Mouse (Mus musculus) naive thymus-derived CD4-positive, alpha-beta T cell, adult 2 months (primary cell): ENCODE data around the gene Crim1.

Source experiments
- DNase-seq: peaks from one replicate; pipeline ENCODE4 v3.0.0-alpha.2; 2011; ENCODE audit warnings: low read depth

The Crim1 gene

GRCm38 (mm10) chr17:78327187-78327586, 127.1 kb downstream of the Crim1 start:
- DNase-seq = no peak

DNA sequence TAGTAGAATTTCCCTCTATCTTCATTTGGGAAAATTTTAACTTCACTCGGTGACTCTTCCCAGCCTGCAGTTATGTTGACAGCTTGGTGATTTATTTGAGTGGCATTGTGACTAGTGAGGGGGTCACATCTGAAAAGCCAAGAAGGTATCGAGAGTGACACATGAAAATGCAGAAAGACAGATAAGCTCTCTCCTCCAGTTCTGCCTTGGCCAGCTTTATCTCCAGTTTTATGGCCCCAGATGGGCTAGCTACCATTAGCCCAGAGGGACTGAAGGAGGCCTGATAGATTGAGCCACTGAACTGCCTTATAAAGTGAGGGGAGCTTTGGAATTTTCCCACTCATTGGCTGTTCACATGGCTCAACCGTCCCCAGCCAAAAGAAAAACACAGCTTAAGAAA, 128.2 kb downstream of the Crim1 start:
- no peak for DNase-seq

GRCm38 (mm10) chr17:78331438-78331837, 131.4 kb downstream of the Crim1 start:
- DNase-seq = no peak

- DNase-seq = no peak
These were observed 133.2 kb downstream of the Crim1 start for GRCm38 (mm10) chr17:78333275-78333674.

DNA sequence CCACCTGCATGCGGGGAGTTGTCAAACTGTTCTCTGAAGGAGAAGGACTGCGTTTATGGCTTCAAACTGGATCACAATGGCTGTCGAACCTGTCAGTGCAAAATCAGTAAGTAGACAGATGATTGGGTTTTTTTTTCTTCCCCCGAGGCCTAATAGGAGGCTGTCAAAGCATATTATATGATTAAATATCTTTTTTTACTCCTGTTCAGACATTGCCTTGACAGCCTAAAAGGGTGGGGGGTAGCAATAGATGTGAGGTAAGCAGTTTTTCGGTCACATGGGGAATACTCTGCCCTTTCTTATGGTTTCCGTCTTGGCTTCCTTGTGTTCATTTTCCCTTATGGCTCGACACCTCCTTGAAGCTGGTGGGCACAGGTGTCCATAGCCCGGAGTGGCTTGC, 135.2 kb downstream of the Crim1 start:
- DNase-seq = no peak

GRCm38 (mm10) chr17:78343688-78344087, 143.6 kb downstream of the Crim1 start:
- no peak for DNase-seq

- no peak for DNase-seq
These were observed 147.2 kb downstream of the Crim1 start for GRCm38 (mm10) chr17:78347111-78347801.

GRCm38 (mm10) chr17:78351676-78352499, 151.8 kb downstream of the Crim1 start:
- peak; percentile 89 for DNase-seq

- peak; percentile 80 for DNase-seq
These were observed 152.4 kb downstream of the Crim1 start for GRCm38 (mm10) chr17:78352500-78352855.

DNA sequence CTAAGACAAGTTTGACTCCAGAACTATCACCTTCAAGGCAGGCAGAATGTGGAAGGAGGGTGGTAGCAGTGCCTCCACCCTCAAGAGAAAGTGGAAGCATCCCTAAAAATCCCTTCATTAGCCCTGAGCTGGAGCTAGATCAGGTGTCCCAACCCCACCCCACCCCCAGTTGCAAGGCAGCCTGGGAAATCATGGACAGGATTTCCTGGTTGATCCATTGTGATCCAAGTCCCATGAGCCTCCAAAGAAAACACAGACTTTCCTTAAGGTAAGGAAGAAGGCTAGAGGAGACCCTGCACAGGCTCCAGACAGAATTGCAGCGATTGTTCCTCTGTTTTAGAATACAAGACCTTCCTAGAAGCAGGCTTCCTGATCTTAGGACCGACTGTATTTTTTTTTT, 154.4 kb downstream of the Crim1 start:
- no peak for DNase-seq

DNA sequence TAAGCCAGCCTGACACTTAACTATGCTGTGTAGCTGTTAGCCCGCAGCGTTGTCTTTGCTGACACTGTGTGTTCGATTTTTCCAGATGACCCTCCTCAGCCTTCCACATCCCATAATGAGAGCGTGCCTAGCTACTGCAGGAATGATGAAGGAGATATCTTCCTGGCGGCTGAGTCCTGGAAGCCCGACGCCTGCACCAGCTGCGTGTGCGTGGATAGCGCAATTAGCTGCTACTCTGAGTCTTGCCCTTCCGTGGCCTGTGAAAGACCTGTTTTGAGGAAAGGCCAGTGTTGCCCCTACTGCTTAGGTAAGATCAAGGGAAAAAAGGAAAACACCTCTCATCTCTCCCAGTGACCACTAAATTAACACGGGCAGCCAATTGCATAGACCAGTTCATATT, 154.8 kb downstream of the Crim1 start:
- DNase-seq = no peak

DNA sequence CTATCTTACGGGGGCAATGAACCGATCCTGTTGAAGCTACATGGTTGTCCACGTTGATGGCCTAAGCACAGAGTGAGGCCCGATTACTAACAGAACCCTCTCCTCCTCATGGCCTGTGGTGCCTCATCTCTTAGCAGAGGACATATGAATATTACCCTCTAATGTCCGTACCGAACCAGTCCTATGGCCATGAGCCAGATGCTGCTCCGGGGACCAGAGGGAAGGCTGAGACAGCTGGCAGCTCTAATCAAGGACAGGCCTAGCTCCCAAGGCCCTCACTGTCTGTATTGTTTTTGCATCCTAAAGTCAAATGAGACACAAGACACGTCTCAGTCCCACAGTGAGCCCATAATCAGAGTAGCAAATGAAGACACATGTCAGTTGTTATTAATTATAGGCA, 155.6 kb downstream of the Crim1 start:
- DNase-seq = no peak

- DNase-seq = no peak
These were observed 157.7 kb downstream of the Crim1 start for GRCm38 (mm10) chr17:78357753-78358152.

- DNase-seq = no peak
These were observed 158.2 kb downstream of the Crim1 start for GRCm38 (mm10) chr17:78358251-78358726.

DNA sequence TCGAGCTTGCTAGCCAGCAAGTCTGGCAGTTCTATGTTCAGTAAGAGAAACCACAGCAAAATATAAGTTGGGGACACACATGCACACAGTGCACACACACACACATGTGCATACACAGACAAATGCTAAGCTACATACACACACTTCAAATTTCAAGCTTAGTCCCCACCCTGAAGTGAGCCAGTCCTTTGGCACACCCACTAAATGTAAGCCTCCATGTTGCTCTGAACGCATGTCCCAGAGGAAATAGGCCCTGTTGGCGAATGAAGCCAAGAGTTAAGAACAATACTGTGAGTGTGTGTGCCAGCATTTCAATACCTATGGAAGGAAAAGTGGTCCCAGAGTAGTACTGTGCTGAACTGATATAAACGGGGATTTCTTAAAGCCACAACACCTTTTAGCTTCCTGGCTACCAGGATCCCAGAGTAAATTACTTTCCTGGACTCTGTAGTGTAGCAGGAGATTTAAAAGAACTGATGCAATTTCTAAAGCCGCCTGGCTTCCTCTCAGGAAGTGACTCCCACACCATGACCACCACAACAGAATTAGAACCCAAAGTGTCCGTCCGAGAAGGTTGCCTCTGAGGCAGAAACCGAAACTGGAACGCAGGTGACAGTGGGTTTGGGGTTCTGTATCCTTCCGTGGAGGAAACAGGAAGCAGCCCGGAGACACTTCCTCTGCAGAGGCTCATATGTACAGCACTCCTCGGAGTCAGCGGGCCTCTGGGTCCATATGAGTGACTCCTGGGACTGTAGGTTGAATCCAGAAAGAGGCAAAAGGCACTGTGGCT, 162.1 kb downstream of the Crim1 start:
- peak; percentile 82 for DNase-seq

DNA sequence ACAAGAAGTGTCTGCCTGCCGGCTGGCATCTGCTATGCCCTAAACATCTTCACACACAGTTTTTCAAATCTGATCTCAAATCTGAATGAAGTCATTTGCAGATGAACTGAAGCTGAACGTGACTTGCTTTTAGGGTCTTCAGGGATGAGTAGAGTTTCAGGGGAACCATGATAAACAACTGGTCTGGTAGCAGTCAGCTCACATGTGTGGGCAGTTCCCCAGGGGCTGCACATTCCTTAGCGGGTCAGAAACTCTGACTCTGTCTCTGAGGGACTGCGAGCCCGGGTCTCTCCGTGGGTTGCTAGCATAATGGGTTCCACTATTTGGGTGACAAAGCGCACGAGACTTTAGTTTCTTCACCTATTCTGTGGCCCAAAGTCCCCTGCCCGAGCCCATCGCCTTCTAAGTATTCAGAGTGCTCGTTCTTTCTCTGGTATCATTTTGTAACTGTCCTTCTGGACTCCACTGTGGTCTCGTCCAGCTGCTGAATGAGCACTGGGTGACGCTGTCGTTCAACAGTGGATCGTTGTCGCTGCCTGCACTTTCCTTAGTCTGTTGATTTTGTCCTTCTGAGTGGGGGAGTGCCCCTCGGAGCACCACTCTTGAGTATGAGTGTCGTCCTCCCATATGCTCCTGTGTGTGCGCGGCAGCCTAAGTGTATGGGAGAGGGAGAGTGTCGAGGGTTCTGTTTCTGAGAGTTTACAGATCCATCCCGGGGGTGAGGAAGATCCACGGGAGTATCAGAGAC, 164.7 kb downstream of the Crim1 start:
- no peak for DNase-seq

- no peak for DNase-seq
These were observed 166.0 kb downstream of the Crim1 start for GRCm38 (mm10) chr17:78366070-78366469.

DNA sequence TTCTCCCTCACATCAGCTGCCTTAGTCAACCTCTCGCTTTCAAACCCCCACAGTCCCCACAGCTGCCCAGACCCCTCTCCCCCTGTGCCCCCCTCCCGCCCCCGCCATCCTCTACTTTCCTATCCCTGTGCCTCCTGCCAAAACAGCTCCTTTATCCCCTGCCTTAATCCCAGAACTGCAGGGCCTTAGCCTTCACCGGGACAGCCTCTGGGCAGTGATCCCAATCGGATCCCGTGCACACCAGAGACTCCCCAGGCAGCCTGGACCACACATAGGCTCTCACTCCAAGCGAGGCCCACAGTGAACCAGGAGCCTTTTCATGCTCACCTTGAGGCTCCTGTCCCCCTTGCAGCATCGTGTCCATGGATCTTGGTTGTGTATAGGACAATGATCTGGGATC, 168.4 kb downstream of the Crim1 start:
- DNase-seq = no peak

DNA sequence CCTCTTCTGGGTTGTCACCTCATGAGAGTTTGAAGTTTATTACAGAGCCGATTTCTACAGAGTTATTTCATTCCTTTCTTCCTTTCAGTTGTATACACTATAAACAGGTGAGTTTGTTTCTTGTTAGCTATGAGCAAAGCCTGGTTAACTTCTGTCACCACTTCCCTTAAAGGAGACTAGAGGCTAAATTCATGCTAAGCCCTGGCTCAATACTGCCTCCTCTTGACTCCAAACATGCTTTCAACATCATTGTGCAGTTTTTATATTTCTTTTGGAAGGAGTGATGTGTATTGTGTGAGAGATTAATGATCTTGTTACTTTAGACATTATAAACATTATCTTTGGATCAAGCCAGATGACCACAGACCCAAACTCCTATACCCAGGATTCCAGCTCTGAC, 170.4 kb downstream of the Crim1 start:
- DNase-seq = peak; percentile 73

GRCm38 (mm10) chr17:78373174-78373573, 173.1 kb downstream of the Crim1 start:
- no peak for DNase-seq

- DNase-seq = no peak
These were observed 173.8 kb downstream of the Crim1 start for GRCm38 (mm10) chr17:78373849-78374248.

DNA sequence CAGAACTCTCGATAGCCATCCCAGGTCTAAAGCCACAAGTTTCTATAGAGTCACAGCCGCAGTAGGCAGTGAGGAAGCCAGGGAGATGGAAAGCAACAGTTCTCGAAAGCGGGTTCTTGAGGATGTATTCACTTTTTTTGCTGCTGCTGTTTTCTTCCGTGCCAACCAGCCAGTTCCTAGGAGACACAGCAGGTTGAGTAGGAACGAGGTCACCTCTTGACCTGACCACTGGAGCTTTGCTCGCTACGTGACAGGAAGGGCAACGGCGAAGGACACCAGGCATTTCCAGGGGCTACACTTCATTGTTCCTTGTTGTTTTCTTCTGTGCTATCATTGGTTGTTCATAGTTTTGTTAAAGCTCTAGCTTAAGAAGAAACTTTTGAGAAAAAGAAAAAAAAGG, 174.7 kb downstream of the Crim1 start:
- no peak for DNase-seq
